Mouse (Mus musculus): ENCODE results near the gene Dtd2.

Gene Dtd2

GRCm38 (mm10) chr12:52005877-52006632, at the start of gene Dtd2:
Gene Dtd2 (minus strand): TSS chr12:52006501.
- peak; percentile 95 for DNase-seq (ENCODE audit: low spot score)

DNA sequence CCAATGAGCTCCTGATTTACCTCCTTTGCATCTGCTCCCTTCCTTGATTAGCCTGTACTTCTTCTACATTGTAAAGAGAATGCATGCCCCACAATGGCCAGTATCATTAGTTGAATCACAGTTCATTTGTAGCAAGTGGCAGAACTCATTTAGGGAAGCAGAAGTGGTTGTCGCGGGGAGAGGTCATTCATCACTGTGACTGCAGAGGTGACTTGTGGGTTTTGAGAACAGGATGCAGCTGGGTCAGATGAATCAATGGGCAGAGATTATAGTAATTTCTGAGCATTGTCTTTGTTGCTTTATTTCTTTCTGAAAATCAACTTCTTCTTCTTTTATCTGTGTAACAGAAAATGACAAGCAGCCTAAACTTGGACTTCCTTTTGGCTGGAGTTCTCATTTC, 43.0 kb upstream of the Dtd2 start:
- no peak for DNase-seq (ENCODE audit: low spot score)

- no peak for DNase-seq (ENCODE audit: low spot score)
Measured at GRCm38 (mm10) chr12:52046371-52046770, 40.1 kb upstream of the Dtd2 start.

GRCm38 (mm10) chr12:52042818-52043336, 36.6 kb upstream of the Dtd2 start:
- no peak for DNase-seq (ENCODE audit: low spot score)

- no peak for DNase-seq (ENCODE audit: low spot score)
Measured at GRCm38 (mm10) chr12:52038352-52038751, 32.1 kb upstream of the Dtd2 start.

DNA sequence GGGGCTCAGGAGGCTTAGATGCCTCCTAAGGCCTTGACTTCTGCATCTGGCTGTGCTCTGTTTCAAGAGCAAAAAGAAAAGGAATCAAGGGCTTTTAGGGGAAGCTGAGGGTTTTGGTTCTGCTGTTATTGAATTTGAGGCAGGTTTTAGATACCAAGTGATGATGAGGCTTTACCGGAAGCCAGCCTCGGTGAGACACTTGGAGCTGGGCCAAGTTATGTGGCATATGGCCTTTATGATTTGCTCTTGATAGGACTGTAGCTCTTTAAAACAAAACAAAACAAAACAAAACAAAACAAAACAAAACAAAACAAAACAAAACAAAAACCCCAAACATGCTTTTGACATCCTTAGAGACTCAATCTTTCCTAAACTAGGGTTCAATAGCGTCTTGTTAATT, 28.7 kb upstream of the Dtd2 start:
- DNase-seq (ENCODE audit: low spot score) = no peak

DNA sequence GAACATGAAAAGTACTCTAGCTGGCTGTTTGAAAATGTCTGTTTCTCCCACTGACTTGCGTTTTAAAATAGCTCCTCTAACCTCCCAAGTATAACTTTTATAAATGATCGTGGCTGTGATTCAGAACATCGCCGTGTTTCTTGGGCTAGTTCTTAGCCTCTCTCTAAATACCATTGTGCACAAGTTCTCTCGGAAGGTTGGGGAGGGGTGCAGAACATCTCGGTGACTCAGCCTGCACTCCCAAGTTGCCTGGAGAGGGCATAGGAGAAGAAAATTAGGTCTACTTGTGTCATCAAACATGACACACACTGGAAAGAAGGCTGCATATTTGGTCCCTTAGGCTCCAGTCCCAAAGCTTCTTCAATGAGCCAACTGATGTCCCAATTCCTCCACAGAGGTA, 26.0 kb upstream of the Dtd2 start:
- DNase-seq (ENCODE audit: low spot score) = no peak

GRCm38 (mm10) chr12:52027963-52028362, 21.7 kb upstream of the Dtd2 start, which contains the start of gene Gpr33:
Gene Gpr33 (minus strand): TSS chr12:52028063.
- no peak for DNase-seq (ENCODE audit: low spot score)

- DNase-seq (ENCODE audit: low spot score) = no peak
Measured at GRCm38 (mm10) chr12:52014494-52015029, 8.3 kb upstream of the Dtd2 start.

GRCm38 (mm10) chr12:52014044-52014443, 7.7 kb upstream of the Dtd2 start:
- no peak for DNase-seq (ENCODE audit: low spot score)

DNA sequence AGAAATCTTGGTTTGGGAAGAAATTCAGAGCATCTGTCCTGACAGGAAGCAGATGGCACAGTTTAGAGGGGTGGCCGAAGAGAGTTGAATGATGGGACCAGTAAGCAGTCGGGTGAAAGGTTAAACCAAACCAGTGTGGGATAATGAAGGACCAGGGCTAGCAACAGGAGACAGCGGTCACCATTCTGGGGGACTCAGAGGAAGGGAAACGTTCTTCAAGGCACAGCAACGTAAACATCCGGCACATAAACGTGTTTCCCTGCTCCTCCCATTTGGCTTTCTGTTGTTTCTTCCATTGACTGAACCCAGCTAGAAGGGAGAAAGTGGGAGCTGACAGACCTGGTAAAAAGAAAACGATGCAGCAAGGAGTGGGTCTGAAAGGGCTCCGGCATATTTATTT, 7.0 kb upstream of the Dtd2 start:
- DNase-seq (ENCODE audit: low spot score) = no peak

- no peak for DNase-seq (ENCODE audit: low spot score)
Measured at GRCm38 (mm10) chr12:52012159-52012558, 5.9 kb upstream of the Dtd2 start.

DNA sequence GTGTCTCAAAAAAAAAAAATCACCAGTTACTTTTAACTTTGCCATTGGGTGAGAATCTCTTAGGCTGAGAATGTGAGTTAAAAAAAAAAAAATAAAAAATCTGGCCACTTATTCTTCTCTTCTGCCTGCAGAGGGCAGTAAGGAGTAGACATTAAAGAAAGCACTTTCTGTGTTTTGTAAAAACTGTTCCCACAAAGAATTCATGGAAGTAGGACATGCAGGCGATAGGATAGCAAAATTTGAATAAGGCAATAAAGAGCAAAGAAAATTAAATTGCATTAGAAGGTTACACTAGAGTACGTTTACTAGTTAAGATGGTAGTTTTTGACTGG, 4.3 kb upstream of the Dtd2 start:
- DNase-seq (ENCODE audit: low spot score) = no peak

- DNase-seq (ENCODE audit: low spot score) = no peak
Measured at GRCm38 (mm10) chr12:52009928-52010629, 3.8 kb upstream of the Dtd2 start.

DNA sequence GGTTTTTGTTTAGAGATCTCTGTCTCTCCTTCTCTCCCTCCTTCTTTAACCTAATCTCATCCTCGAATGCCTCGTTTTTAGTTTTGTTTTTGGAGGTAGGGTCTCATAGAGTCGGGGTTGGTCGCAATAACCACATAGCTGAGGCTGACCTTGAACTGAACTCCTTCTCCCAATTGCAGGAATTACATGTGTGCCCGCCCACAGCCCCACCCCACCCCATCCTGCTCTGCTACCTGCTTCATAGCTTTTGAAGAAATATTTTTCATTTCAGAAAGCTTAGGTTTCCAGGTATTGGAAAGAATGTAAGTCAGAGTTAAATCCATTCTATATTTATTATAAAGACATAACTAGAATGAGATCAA, 313 bp upstream of the Dtd2 start:
- DNase-seq (ENCODE audit: low spot score) = no peak

GRCm38 (mm10) chr12:52002746-52003145, 3.6 kb downstream of the Dtd2 start:
- DNase-seq (ENCODE audit: low spot score) = no peak

DNA sequence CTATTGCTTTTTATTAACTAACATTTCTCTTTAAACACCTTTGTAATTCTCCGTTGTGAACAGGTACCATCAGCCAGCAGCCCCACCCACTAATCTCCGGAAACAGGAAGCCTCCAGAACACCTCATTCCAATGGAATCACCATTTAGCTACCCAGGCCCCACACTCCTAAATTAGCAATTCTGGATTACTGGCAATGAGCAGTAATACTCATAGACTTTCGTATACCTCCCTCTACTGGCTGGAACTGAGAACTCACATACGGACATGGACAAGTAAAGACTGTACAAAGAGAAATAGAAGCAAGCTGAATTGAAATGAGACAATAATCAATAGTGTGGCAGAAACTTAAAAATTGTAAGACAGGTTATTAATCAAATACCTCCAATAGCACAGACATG, 4.8 kb downstream of the Dtd2 start:
- DNase-seq (ENCODE audit: low spot score) = peak; percentile 33

GRCm38 (mm10) chr12:51998366-51998932, 7.9 kb downstream of the Dtd2 start:
- no peak for DNase-seq (ENCODE audit: low spot score)

GRCm38 (mm10) chr12:51995738-51996536, 10.4 kb downstream of the Dtd2 start:
- DNase-seq (ENCODE audit: low spot score) = no peak

GRCm38 (mm10) chr12:51990629-51991028, 15.7 kb downstream of the Dtd2 start:
- no peak for DNase-seq (ENCODE audit: low spot score)

DNA sequence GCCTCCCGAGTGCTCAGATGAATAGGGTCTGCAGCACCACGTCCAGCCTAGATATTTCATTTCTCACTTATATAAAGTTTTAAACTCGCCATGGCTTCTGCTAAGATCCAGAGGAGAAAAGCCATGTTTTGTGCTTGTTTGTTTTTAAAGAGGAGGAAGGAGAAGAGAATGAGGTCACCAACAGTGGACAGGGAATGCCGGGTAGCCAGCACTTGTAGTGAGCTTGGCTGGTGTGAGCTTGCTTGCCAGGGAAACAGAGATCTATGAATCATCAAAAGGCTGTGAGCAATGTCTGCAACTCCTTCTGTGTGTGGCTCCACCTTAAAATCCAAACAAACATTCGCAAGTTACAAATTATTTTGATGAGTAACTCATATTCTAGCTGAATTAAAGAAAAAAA, 17.8 kb downstream of the Dtd2 start:
- DNase-seq (ENCODE audit: low spot score) = no peak

- DNase-seq (ENCODE audit: low spot score) = no peak
Measured at GRCm38 (mm10) chr12:51985826-51986225, 20.5 kb downstream of the Dtd2 start.
